Mouse (Mus musculus): Measurements from ENCODE around the gene Fam160a1. TPM values are rescaled to one million over a fixed set of nuclear protein-coding genes. Genes with fewer than 3 reads are reported as not detected.
A peak's percentile ranks its signal among the peaks of the same experiment; 100 is the strongest.

Fam160a1 gene
- polyA plus RNA-seq, 1 experiment: 2.5 TPM

GRCm38 (mm10) chr3:85707421-85707820, 109.7 kb downstream of the Fam160a1 start:
- Histone ChIP-seq H3K27ac (ENCODE audit: insufficient read depth, low read length) (no peak overlapping the region), H3K4me1 (ENCODE audit: control insufficient read depth, insufficient read depth, low read length) (no peaks in the 10 kb centered on the region), H3K4me3 (ENCODE audit: insufficient read depth, low read length) (no peak overlapping the region)
- TF ChIP-seq POLR2A (IDR thresholded peaks at IDR 0.05; ENCODE audit: extremely low read depth, insufficient read depth, low read length) (no peak), CTCF (IDR thresholded peaks at IDR 0.05; ENCODE audit: extremely low read depth, insufficient read depth, low read length) (peak; percentile 55)

- no peak overlapping the region for H3K4me3 ChIP-seq (ENCODE audit: insufficient read depth, low read length)
- H3K27ac ChIP-seq (ENCODE audit: insufficient read depth, low read length): no peak overlapping the region
- no peaks in the 10 kb centered on the region for H3K4me1 ChIP-seq (ENCODE audit: control insufficient read depth, insufficient read depth, low read length)
- TF ChIP-seq CTCF (IDR thresholded peaks at IDR 0.05; ENCODE audit: extremely low read depth, insufficient read depth, low read length) (no peak), POLR2A (IDR thresholded peaks at IDR 0.05; ENCODE audit: extremely low read depth, insufficient read depth, low read length) (no peak)
Observed at GRCm38 (mm10) chr3:85703141-85703882, 113.8 kb downstream of the Fam160a1 start.

DNA sequence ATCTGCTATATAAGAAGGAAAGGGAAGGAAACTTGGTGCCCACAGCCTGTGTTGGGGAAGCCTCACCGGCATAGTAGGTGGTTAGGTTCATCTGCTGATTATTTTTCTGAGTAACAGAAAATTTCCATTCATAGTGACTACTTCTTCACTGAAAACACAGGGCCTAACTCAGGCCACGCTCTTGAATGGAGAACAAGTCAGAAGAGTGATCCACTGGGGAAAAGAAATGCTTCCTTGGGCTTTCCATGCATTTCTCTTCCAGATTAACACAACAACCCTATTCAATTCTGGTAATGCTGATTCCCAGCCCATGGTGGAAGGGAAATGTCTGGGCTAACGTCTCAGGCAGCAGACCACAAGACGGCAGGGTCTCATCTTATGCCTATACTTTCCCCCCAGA, 118.6 kb downstream of the Fam160a1 start:
- TF ChIP-seq CTCF (IDR thresholded peaks at IDR 0.05; ENCODE audit: extremely low read depth, insufficient read depth, low read length) (no peak), POLR2A (IDR thresholded peaks at IDR 0.05; ENCODE audit: extremely low read depth, insufficient read depth, low read length) (no peak)
- Histone ChIP-seq H3K4me3 (ENCODE audit: insufficient read depth, low read length) (no peak overlapping the region), H3K27ac (ENCODE audit: insufficient read depth, low read length) (no peak overlapping the region)

DNA sequence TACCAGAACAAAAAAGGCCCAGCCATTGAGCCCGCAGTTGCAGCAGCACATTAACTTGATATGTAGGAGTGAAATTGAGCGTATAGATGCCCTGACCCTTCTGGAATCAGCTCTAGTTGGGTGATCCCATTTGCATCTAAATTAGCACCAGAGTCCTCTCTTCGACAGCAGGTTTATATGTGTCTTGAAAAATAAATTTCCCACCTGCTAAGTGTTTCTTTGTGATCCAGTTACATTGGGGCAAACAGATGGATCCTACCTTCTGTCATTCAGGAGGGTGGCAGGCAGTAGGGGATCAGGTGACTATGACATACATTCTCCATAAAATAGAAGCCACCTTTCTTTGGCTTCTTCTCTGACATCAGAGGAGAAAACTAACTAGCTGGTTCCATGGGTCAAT, 122.0 kb downstream of the Fam160a1 start:
- no peak for TF ChIP-seq POLR2A (IDR thresholded peaks at IDR 0.05; ENCODE audit: extremely low read depth, insufficient read depth, low read length)
- no peak for TF ChIP-seq CTCF (IDR thresholded peaks at IDR 0.05; ENCODE audit: extremely low read depth, insufficient read depth, low read length)
- Histone ChIP-seq H3K27ac (ENCODE audit: insufficient read depth, low read length) (no peak overlapping the region), H3K4me1 (ENCODE audit: control insufficient read depth, insufficient read depth, low read length) (no peaks in the 10 kb centered on the region), H3K4me3 (ENCODE audit: insufficient read depth, low read length) (no peak overlapping the region)

More for the DNA sequence above, 118.6 kb downstream of the Fam160a1 start:
- no peaks in the 10 kb centered on the region for H3K4me1 ChIP-seq (ENCODE audit: control insufficient read depth, insufficient read depth, low read length)

DNA sequence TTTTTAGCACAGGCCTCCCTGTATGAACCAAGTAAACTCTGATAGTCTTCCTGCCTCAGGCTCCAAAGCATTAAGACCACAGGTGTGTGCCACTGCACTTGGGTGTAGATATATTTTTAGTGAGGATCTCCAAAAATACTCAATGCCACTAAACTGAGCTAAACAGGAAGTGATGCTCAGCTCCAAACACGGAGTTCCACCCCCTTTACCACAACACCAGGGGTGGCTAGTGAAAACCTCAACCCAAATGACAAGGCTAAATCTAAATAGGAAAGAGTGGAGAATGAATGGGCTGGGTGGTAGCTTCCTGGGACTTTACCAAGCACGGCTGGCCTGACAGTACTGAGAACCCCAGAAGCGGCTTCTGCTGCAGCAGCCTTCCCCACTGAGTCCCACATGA, 124.1 kb downstream of the Fam160a1 start:
- no peak for TF ChIP-seq POLR2A (IDR thresholded peaks at IDR 0.05; ENCODE audit: extremely low read depth, insufficient read depth, low read length)
- no peak for TF ChIP-seq CTCF (IDR thresholded peaks at IDR 0.05; ENCODE audit: extremely low read depth, insufficient read depth, low read length)
- Histone ChIP-seq H3K4me1 (ENCODE audit: control insufficient read depth, insufficient read depth, low read length) (no peaks in the 10 kb centered on the region), H3K27ac (ENCODE audit: insufficient read depth, low read length) (no peak overlapping the region), H3K4me3 (ENCODE audit: insufficient read depth, low read length) (no peak overlapping the region)

DNA sequence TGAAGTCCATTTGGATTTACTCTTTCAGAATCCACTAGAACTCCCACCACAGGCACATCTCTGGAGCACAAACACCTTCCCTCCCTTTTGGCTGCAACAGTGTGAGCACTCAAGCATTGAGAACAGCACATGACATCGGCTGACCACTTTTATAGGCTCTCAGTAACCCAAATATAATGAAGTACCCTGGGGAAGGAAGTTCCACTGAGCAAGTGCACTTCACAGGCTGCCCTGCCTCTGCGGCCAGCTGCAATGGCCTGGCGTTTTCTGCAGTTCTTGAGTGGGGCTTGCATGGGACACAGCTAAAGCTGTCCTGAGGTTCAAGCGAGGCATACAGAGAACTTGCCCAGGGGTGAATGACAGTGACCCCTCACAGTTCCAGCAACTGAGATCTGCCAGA, 126.0 kb downstream of the Fam160a1 start:
- Histone ChIP-seq H3K4me1 (ENCODE audit: control insufficient read depth, insufficient read depth, low read length) (no peaks in the 10 kb centered on the region), H3K27ac (ENCODE audit: insufficient read depth, low read length) (no peak overlapping the region), H3K4me3 (ENCODE audit: insufficient read depth, low read length) (no peak overlapping the region)
- TF ChIP-seq POLR2A (IDR thresholded peaks at IDR 0.05; ENCODE audit: extremely low read depth, insufficient read depth, low read length) (no peak), CTCF (IDR thresholded peaks at IDR 0.05; ENCODE audit: extremely low read depth, insufficient read depth, low read length) (no peak)

DNA sequence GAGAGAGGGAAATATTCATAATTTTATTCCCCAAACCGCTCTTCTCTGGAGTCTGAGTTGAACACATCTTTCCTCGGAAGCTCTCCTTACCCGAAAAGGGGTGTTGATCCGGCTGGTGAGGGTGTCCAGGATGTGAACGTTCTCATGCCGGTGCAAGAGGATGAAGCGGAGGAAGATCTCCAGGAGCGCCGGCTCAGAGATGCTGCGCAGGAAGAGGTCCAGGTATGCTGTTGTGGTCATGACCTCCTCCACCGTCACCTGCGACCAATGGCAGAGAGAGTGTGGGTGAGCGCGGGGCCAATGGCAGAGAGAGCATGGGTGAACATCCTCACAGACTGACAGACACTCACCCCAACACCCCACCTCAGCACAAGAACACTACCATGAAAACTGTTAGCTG, 128.8 kb downstream of the Fam160a1 start:
- Histone ChIP-seq H3K27ac (ENCODE audit: insufficient read depth, low read length) (no peak overlapping the region), H3K4me3 (ENCODE audit: insufficient read depth, low read length) (no peak overlapping the region), H3K4me1 (ENCODE audit: control insufficient read depth, insufficient read depth, low read length) (peaks cover 1% of the 10 kb centered on the region; the same call in 1 of the 2 replicates)
- TF ChIP-seq POLR2A (IDR thresholded peaks at IDR 0.05; ENCODE audit: extremely low read depth, insufficient read depth, low read length): no peak

- no peak for TF ChIP-seq POLR2A (IDR thresholded peaks at IDR 0.05; ENCODE audit: extremely low read depth, insufficient read depth, low read length)
- TF ChIP-seq CTCF (IDR thresholded peaks at IDR 0.05; ENCODE audit: extremely low read depth, insufficient read depth, low read length): no peak
- peaks cover 5% of the 10 kb centered on the region; the same call in 1 of the 2 replicates for H3K4me1 ChIP-seq (ENCODE audit: control insufficient read depth, insufficient read depth, low read length)
- H3K27ac ChIP-seq (ENCODE audit: insufficient read depth, low read length): no peak overlapping the region
- no peak overlapping the region for H3K4me3 ChIP-seq (ENCODE audit: insufficient read depth, low read length)
Observed at GRCm38 (mm10) chr3:85685271-85685670, 131.8 kb downstream of the Fam160a1 start.

DNA sequence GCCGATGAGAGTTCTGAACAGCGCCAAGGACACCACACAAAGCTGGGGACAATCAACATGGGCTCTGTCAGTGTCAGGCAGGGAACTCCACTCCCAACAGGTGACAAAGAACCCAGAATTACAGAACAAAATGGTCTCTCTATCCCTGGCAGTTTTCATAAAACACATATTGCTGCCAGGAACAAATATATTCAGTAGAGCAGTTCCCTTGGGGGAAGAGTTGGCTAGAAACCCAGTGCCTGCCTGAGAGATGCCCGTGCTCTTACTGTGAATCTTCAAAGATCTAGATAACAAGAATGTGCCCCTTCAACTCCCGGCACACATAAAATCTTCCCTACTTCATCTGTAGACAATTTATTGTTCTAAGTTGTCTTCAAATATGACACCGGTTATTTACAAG, 133.5 kb downstream of the Fam160a1 start:
- Histone ChIP-seq H3K4me3 (ENCODE audit: insufficient read depth, low read length) (peak overlapping the region; percentile 10; the same call in 1 of the 2 replicates), H3K27ac (ENCODE audit: insufficient read depth, low read length) (no peak overlapping the region), H3K4me1 (ENCODE audit: control insufficient read depth, insufficient read depth, low read length) (peaks cover 5% of the 10 kb centered on the region; the same call in 1 of the 2 replicates)
- TF ChIP-seq POLR2A (IDR thresholded peaks at IDR 0.05; ENCODE audit: extremely low read depth, insufficient read depth, low read length) (no peak), CTCF (IDR thresholded peaks at IDR 0.05; ENCODE audit: extremely low read depth, insufficient read depth, low read length) (no peak)

- H3K4me1 ChIP-seq (ENCODE audit: control insufficient read depth, insufficient read depth, low read length): peaks cover 10% of the 10 kb centered on the region
- H3K4me3 ChIP-seq (ENCODE audit: insufficient read depth, low read length): no peak overlapping the region
- TF ChIP-seq CTCF (IDR thresholded peaks at IDR 0.05; ENCODE audit: extremely low read depth, insufficient read depth, low read length) (no peak), POLR2A (IDR thresholded peaks at IDR 0.05; ENCODE audit: extremely low read depth, insufficient read depth, low read length) (no peak)
- no peak overlapping the region for H3K27ac ChIP-seq (ENCODE audit: insufficient read depth, low read length)
Observed at GRCm38 (mm10) chr3:85681136-85681535, 136.0 kb downstream of the Fam160a1 start.

Measured in cortical plate, adult 2 months (tissue).